ENCODE assay signal across 15 mouse cellular contexts in the genomic region with DNA sequence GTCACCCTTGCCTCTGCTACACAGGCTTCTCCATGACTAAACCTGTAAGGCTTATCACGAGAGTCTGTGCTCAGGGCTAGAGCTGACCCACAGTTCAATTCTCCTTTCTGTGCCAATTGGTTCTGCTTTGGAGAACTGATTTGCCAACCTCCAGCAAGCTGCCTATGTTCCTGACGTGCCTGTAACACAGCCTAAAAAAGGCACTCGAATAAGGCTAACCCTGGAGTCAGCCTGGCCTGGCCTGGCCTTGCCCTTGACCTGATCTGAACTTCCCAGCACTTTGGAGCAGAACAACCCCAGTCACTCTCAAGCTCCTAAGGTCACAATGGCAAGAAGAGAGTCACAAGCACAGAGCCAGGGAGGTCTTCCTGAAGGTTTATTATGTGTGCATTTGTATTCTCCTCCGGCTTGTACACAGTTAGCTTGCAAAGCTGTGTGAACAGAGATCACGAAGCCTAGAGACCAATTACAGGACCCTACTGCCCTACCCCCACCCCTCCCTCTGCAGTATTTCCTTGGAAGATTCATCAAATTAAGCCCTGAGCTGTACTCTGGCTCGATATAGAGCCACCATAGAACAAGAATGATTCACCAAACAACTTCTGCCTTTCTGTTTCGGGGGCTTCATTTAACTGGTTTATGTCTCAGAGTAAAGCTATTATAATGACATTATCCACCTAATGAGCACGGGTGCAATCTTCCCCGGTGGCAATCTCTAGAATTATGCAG. TPM values are rescaled to one million over a fixed set of nuclear protein-coding genes. Genes with fewer than 3 reads are reported as not detected.
A peak's percentile ranks its signal among the peaks of the same experiment; 100 is the strongest.
DNase-seq lines count a peak whose midpoint lies in the region; ATAC-seq lines count a peak whose summit lies in the region.
"Had no signal": no experiment of that assay in that cellular context is flagged by ENCODE, and none has a peak within 500 bp of the region (broad histone marks: within the 10 kb centered on the region; RNA-seq: fewer than 3 reads in every experiment).

No protein-coding gene starts in this region.

- H3K9me3 ChIP-seq in hindbrain, embryonic 15.5 days = no peaks in the 10 kb centered on the region
- H3K9me3 ChIP-seq in hindbrain, embryonic 12.5 days (replicated peaks) = no peaks in the 10 kb centered on the region
- no peaks in the 10 kb centered on the region for H3K9me3 ChIP-seq in hindbrain, embryonic 16.5 days (ENCODE audit: control insufficient read depth, low read length)
- H3K9me3 ChIP-seq: heart, embryonic 10.5 days had no signal

- H3K4me3 ChIP-seq in hindbrain, embryonic 15.5 days = no peak overlapping the region
- H3K4me3 ChIP-seq in hindbrain, embryonic 12.5 days = no peak overlapping the region
- H3K4me3 ChIP-seq in hindbrain, embryonic 16.5 days (ENCODE audit: low read length) = no peak overlapping the region
- H3K4me3 ChIP-seq: heart, embryonic 10.5 days; megakaryocyte, embryonic 14.5 days had no signal

- 47% methylated on average over 9 of the region's 9 CpGs for WGBS in hindbrain, embryonic 15.5 days
- WGBS in hindbrain, embryonic 12.5 days = 54% methylated on average over 9 of the region's 9 CpGs
- WGBS in hindbrain, embryonic 16.5 days = 35% methylated on average over 9 of the region's 9 CpGs

- peak; percentile 73 to 90 for DNase-seq in adrenal gland, adult (ENCODE audit: inconsistent age in 2 of 2, low spot score in 1 of 2)
- no peak for DNase-seq in adrenal gland, postnatal 4 days (ENCODE audit: low spot score in 2 of 2)
- DNase-seq in adrenal gland, adult 2 months = peak; percentile 82
- no peak for DNase-seq in spleen, postnatal 4 days (ENCODE audit: low spot score in 2 of 2)
- DNase-seq in lung, postnatal 25 days (ENCODE audit: low spot score) = no peak
- DNase-seq: kidney, adult 18-20 months; kidney, postnatal 25 days; lung, embryonic 14.5 days; thymus, postnatal 14 days had no signal

- peak; percentile 48; the same call in 1 of the 2 replicates for ATAC-seq in hindbrain, embryonic 15.5 days (ENCODE audit: low FRiP score, low read depth)
- ATAC-seq in hindbrain, embryonic 12.5 days (ENCODE audit: low FRiP score) = no peak
- ATAC-seq in hindbrain, embryonic 16.5 days = peak; percentile 67
- ATAC-seq: forebrain, embryonic 16.5 days had no signal

- no peak overlapping the region for H3K9ac ChIP-seq in hindbrain, embryonic 15.5 days
- no peak overlapping the region for H3K9ac ChIP-seq in hindbrain, embryonic 12.5 days
- no peak overlapping the region for H3K9ac ChIP-seq in hindbrain, embryonic 16.5 days (ENCODE audit: low read depth, low read length)
- H3K9ac ChIP-seq: lung, embryonic 14.5 days had no signal

- peaks cover 19% of the 10 kb centered on the region for H3K4me1 ChIP-seq in hindbrain, embryonic 15.5 days (replicated peaks)
- H3K4me1 ChIP-seq in hindbrain, embryonic 12.5 days = peaks cover 21% of the 10 kb centered on the region
- H3K4me1 ChIP-seq in hindbrain, embryonic 16.5 days (ENCODE audit: control insufficient read depth, insufficient read depth, low read depth, low read length) = peaks cover 9% of the 10 kb centered on the region

- H3K4me2 ChIP-seq in hindbrain, embryonic 15.5 days = no peak overlapping the region
- no peak overlapping the region for H3K4me2 ChIP-seq in hindbrain, embryonic 12.5 days (replicated peaks)
- no peak overlapping the region for H3K4me2 ChIP-seq in hindbrain, embryonic 16.5 days (ENCODE audit: low read length)
- H3K4me2 ChIP-seq: lung, embryonic 14.5 days had no signal

- H3K27me3 ChIP-seq in hindbrain, embryonic 15.5 days = no peaks in the 10 kb centered on the region
- no peaks in the 10 kb centered on the region for H3K27me3 ChIP-seq in hindbrain, embryonic 12.5 days
- H3K27me3 ChIP-seq in hindbrain, embryonic 16.5 days (replicated peaks; ENCODE audit: control insufficient read depth, insufficient read depth, low read length) = no peaks in the 10 kb centered on the region

- H3K27ac ChIP-seq in hindbrain, embryonic 15.5 days (replicated peaks) = peak overlapping the region; percentile 55
- H3K27ac ChIP-seq in hindbrain, embryonic 12.5 days = no peak overlapping the region
- 0 out of 2 replicates have a peak overlapping the region, but pooled peaks have one; percentile 4 for H3K27ac ChIP-seq in hindbrain, embryonic 16.5 days (ENCODE audit: low read depth, low read length)

- H3K36me3 ChIP-seq in hindbrain, embryonic 15.5 days = no peaks in the 10 kb centered on the region
- no peaks in the 10 kb centered on the region for H3K36me3 ChIP-seq in hindbrain, embryonic 12.5 days
- H3K36me3 ChIP-seq in hindbrain, embryonic 16.5 days (ENCODE audit: control insufficient read depth, insufficient read depth, low read length) = no peaks in the 10 kb centered on the region
- H3K36me3 ChIP-seq: heart, embryonic 10.5 days had no signal

RNA-seq across cellular contexts. Expression of gene Dlg1, which starts 11.0 kb away (rescaled TPM):
- total RNA-seq in adrenal gland, postnatal 4 days (2021) = 10 to 100 TPM; 65.4 to 78.0 TPM
- 14.4 and 15.1 TPM in 2 replicates for polyA plus RNA-seq in hindbrain, embryonic 15.5 days (2015; fragmentation: Nextera tagmentation; extraction: Ambion mirVana)
- 26.9 and 27.9 TPM in 2 replicates for polyA plus RNA-seq in hindbrain, embryonic 12.5 days (2016; fragmentation: Nextera tagmentation; extraction: Ambion mirVana)
- total RNA-seq in adrenal gland, adult 2 months (2021) = 100 to 1,000 TPM in 1 of 2 experiments, 10 to 100 TPM in 1; 68.4 to 102 TPM
- 7.9 and 12.0 TPM in 2 replicates for polyA plus RNA-seq in adrenal gland, adult 2 months (2012; rRNA removed)
- 12.7 and 13.4 TPM in 2 replicates for polyA plus RNA-seq in hindbrain, embryonic 16.5 days (2015; fragmentation: Nextera tagmentation; extraction: Ambion mirVana)

Comparison
In these comparisons a context has a peak if more than half of its experiments do, and no peak if none do; other contexts are left out.
1. DNase-seq: peak in adrenal gland, adult (2 of 2) and adrenal gland, adult 2 months (single experiment); none in adrenal gland, postnatal 4 days (0 of 2), spleen, postnatal 4 days (0 of 2) and lung, postnatal 25 days (single experiment).